Mouse (Mus musculus) testis, postnatal 10 days (tissue): Measurements from ENCODE around the gene Ctdsp2.

Experiments used
- DNase-seq: peaks from one replicate; pipeline ENCODE4 v3.0.0; 2021; ENCODE audit warnings: low spot score

The Ctdsp2 gene

GRCm38 (mm10) chr10:127042468-127043115 is 64.1 kb downstream of the Ctdsp2 start:
- DNase-seq, result no peak

GRCm38 (mm10) chr10:127043187-127043586 is 64.7 kb downstream of the Ctdsp2 start:
- no peak for DNase-seq

- no peak for DNase-seq
Measured at GRCm38 (mm10) chr10:127047954-127048353, 69.4 kb downstream of the Ctdsp2 start, which contains the start of gene Cyp27b1. TSS of gene Cyp27b1 (plus strand) at chr10:127048250.

DNA sequence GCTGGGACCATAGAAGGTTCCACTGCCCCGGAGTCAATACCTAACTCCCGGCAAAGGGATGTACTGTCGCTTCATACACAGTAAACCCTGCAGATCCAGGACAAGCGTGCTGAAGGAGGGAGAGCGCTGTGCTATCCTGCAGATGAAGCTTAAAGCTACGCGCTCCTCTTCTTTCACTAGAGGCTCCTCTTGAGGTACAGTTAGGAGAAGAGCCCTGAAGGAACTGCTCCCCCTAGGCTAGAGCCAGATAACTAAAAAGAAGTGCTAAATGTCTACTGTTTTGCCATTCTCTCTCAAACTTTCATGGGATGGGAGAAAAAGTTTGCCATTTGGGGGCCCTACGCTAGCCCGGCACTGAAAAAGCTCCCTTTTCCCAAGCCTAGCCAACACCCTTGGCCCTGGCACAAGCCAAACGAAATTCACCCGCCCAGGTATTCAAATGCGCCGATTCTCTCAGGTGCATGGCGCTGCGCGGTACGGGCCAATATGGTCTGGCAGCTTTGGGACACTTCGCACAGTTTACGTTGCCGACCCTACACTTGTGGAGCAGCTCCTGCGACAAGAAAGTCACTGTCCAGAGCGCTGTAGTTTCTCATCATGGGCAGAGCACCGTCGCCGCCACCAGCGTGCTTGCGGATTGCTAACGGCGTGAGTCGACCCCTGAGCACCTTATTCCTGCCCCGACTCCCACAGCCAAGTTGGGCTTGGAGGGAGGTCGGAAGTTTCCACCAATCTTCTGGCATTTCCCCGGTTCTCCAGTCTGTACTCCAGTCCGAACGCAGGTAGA is 70.3 kb downstream of the Ctdsp2 start:
- no peak for DNase-seq
